Mouse (Mus musculus): Measurements from ENCODE around the gene A130010J15Rik. TPM values are rescaled to one million over a fixed set of nuclear protein-coding genes. Genes with fewer than 3 reads are reported as not detected.

Gene A130010J15Rik
- polyA plus RNA-seq, 1 experiment from 2014 or later: 17.8 TPM

DNA sequence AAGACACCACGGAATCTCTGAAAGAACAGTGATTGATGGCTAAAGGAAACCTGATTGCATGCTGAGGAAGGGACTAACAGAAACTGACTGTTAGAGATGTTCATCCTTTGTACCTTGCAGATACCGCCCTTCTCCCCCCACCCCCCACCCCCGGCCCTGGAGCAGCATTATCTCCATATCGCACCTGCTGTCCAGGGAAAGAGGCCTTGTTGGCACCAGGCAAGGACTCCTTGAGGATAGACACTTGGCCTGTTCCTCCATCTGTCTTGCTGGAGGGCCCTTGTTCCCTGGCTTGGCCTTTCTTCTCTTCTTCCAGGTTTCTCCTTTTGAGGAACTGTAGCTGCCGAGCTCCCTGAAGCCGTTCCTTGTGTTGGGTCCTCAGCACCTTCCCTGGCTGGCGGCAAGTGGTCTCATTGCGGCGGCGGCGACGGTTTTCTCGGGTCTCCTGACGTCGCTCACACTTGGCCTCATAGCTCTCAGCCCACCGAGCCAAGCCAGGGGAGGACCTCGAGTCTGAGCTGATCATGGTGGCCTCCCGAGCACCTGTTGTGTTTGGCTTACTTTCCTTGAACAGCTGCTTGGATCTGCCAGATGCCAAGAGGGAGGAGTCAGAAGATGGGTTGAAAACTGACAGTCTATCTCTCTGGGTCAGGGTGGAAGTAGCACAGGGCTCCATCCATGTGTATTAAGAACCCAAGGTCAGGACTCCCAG lies 29.8 kb downstream of the A130010J15Rik start:
- no peak overlapping the region for H3K9ac ChIP-seq (ENCODE audit: low read length)
- H3K27ac ChIP-seq (replicated peaks; ENCODE audit: low read depth, low read length): no peak overlapping the region
- no peaks in the 10 kb centered on the region for H3K4me1 ChIP-seq (ENCODE audit: control insufficient read depth, insufficient read depth, low read length)
- H3K4me3 ChIP-seq (ENCODE audit: low read depth, low read length): no peak overlapping the region
- ATAC-seq (ENCODE audit: insufficient number of reproducible peaks, low FRiP score, low TSS enrichment, low read depth) (no peak), DNase-seq (ENCODE audit: low spot score) (no peak)
- no peaks in the 10 kb centered on the region for H3K36me3 ChIP-seq (ENCODE audit: control insufficient read depth, insufficient read depth, low read length)
- no peaks in the 10 kb centered on the region for H3K27me3 ChIP-seq (ENCODE audit: control insufficient read depth, insufficient read depth, low read length)
- H3K4me2 ChIP-seq (ENCODE audit: low read depth, severe bottlenecking): no peak overlapping the region
- WGBS: 91% methylated on average over 18 of the region's 18 CpGs
- no peaks in the 10 kb centered on the region for H3K9me3 ChIP-seq (ENCODE audit: control insufficient read depth, low read length)

DNA sequence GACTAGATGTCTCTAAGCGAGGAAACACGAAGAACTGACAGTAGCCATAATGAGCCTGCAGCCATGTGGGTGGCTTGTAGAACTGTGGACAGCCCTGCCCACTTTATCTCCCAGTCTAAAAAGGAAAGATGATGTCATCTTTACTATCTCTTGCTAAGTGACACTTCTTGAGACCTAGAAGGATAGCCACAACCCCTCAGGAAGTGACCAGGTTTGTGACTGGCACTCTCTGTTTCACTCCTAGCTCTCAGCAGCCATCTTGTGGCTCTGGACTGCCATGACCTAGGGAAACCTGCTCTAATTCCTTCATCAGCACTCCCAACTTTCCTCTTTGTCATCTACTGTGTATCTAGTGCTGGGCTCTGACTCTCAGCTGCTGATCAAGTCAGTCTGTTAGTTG lies 30.5 kb downstream of the A130010J15Rik start:
- Histone ChIP-seq H3K4me3 (ENCODE audit: low read depth, low read length) (no peak overlapping the region), H3K4me2 (ENCODE audit: low read depth, severe bottlenecking) (no peak overlapping the region), H3K9me3 (ENCODE audit: control insufficient read depth, low read length) (no peaks in the 10 kb centered on the region), H3K27ac (replicated peaks; ENCODE audit: low read depth, low read length) (no peak overlapping the region), H3K36me3 (ENCODE audit: control insufficient read depth, insufficient read depth, low read length) (no peaks in the 10 kb centered on the region), H3K27me3 (ENCODE audit: control insufficient read depth, insufficient read depth, low read length) (no peaks in the 10 kb centered on the region), H3K9ac (ENCODE audit: low read length) (no peak overlapping the region), H3K4me1 (ENCODE audit: control insufficient read depth, insufficient read depth, low read length) (no peaks in the 10 kb centered on the region)
- ATAC-seq (ENCODE audit: insufficient number of reproducible peaks, low FRiP score, low TSS enrichment, low read depth): no peak
- WGBS: 95% methylated on average over 2 of the region's 2 CpGs
- DNase-seq (ENCODE audit: low spot score): no peak

DNA sequence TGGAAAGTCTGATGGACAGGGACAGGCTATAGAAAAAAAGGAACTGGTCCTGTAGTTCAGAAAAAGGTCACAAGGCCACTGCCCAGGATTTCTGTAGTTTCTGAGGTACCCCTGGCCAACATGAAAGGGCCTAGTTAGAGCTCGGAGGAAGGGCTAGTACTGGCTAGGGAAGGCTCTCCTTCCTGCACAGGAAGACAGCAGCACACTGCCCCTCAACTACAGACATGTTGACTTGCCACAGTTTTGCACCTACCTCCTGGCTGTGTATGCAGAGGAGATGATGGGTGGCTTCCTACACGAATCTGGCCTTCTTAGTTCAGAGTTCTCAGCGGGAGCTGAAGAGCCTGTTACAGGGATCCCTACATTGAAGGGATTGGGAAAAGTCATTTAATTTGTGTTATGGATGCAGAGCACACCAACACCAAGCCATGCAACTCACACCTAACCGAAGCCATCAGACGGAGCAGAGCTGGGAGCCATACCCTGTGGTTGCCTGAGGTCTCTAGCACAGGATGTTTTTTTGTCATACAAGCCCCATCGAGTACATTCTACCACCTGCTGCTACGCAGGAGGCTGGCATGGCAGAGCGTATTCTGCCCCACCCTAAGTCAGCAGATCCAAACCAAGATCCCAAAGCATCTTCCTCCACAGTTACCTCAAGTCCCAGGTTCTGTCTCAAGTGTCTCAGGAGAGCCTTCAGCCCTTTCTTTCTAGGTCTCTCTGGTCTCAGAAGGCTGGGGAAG lies 33.0 kb downstream of the A130010J15Rik start:
- DNase-seq (ENCODE audit: low spot score) (no peak), ATAC-seq (ENCODE audit: insufficient number of reproducible peaks, low FRiP score, low TSS enrichment, low read depth) (no peak)
- no peaks in the 10 kb centered on the region for H3K36me3 ChIP-seq (ENCODE audit: control insufficient read depth, insufficient read depth, low read length)
- 86% methylated on average over 8 of the region's 8 CpGs for WGBS
- no peaks in the 10 kb centered on the region for H3K27me3 ChIP-seq (ENCODE audit: control insufficient read depth, insufficient read depth, low read length)
- H3K27ac ChIP-seq (replicated peaks; ENCODE audit: low read depth, low read length): no peak overlapping the region
- no peak overlapping the region for H3K9ac ChIP-seq (ENCODE audit: low read length)
- no peaks in the 10 kb centered on the region for H3K4me1 ChIP-seq (ENCODE audit: control insufficient read depth, insufficient read depth, low read length)
- H3K9me3 ChIP-seq (ENCODE audit: control insufficient read depth, low read length): no peaks in the 10 kb centered on the region
- H3K4me3 ChIP-seq (ENCODE audit: low read depth, low read length): no peak overlapping the region
- no peak overlapping the region for H3K4me2 ChIP-seq (ENCODE audit: low read depth, severe bottlenecking)

DNA sequence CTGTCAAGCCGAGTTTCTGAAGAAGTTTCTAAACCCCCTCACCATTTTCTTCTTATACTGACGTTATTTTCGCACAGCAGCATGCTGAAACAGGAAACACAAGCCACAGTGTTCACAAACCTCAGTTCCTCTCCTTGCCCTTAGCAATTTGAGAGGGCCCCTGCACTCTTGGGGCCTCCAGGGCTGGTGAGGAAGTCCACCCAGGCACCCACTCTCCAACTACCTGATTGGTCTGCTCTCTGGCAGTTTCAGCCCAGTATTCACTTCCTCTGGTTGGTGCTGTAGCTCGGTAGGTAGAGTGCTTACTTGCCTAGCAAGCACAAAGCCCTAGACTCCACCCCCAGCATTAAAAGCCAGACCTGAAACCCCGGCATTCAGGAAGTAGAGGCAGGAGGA lies 33.5 kb downstream of the A130010J15Rik start, which contains the start of gene Traf3ip3:
TSS of gene Traf3ip3 (minus strand) at position 321 of the 396 bp plus-strand sequence.
- no peak within 1 kb of the TSS for H3K4me2 ChIP-seq (ENCODE audit: low read depth, severe bottlenecking)
- no peak within 1 kb of the TSS for H3K4me3 ChIP-seq (ENCODE audit: low read depth, low read length)
- no peaks in the 10 kb centered on the region for H3K9me3 ChIP-seq (ENCODE audit: control insufficient read depth, low read length)
- no peak within 1 kb of the TSS for H3K27ac ChIP-seq (replicated peaks; ENCODE audit: low read depth, low read length)
- no peak for DNase-seq (ENCODE audit: low spot score)
- no peaks in the 10 kb centered on the region for H3K27me3 ChIP-seq (ENCODE audit: control insufficient read depth, insufficient read depth, low read length)
- H3K4me1 ChIP-seq (ENCODE audit: control insufficient read depth, insufficient read depth, low read length): no peaks in the 10 kb centered on the region
- WGBS: 61% methylated on average over 5 of the region's 5 CpGs
- no peak for ATAC-seq (ENCODE audit: insufficient number of reproducible peaks, low FRiP score, low TSS enrichment, low read depth)
- H3K36me3 ChIP-seq (ENCODE audit: control insufficient read depth, insufficient read depth, low read length): no peaks in the 10 kb centered on the region
- no peak within 1 kb of the TSS for H3K9ac ChIP-seq (ENCODE audit: low read length)

DNA sequence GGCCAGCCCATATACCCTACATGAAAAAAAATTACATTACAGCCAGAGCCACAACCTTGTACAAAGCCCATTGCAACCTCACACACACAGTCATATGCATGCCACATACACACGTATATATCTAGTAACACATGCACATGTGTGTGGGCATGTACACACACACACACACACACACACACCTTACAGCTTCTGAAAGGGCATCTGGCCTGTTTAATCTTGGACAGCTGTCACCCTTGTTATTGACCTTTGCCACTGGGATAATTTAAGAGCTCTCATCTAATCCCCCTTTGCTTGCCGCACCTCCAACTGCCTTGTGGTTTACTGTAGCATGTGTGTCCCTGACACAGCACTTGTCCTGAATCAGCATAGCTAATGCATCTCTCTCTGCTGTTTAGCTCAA lies 36.0 kb downstream of the A130010J15Rik start:
- no peak overlapping the region for H3K4me2 ChIP-seq (ENCODE audit: low read depth, severe bottlenecking)
- no peaks in the 10 kb centered on the region for H3K36me3 ChIP-seq (ENCODE audit: control insufficient read depth, insufficient read depth, low read length)
- ATAC-seq (ENCODE audit: insufficient number of reproducible peaks, low FRiP score, low TSS enrichment, low read depth): no peak
- no peaks in the 10 kb centered on the region for H3K27me3 ChIP-seq (ENCODE audit: control insufficient read depth, insufficient read depth, low read length)
- H3K4me1 ChIP-seq (ENCODE audit: control insufficient read depth, insufficient read depth, low read length): no peaks in the 10 kb centered on the region
- whole genome bisulfite sequencing: 40% methylated on average over 2 of the region's 2 CpGs
- no peak overlapping the region for H3K9ac ChIP-seq (ENCODE audit: low read length)
- H3K27ac ChIP-seq (replicated peaks; ENCODE audit: low read depth, low read length): no peak overlapping the region
- DNase-seq (ENCODE audit: low spot score): no peak
- no peaks in the 10 kb centered on the region for H3K9me3 ChIP-seq (ENCODE audit: control insufficient read depth, low read length)
- H3K4me3 ChIP-seq (ENCODE audit: low read depth, low read length): no peak overlapping the region

DNA sequence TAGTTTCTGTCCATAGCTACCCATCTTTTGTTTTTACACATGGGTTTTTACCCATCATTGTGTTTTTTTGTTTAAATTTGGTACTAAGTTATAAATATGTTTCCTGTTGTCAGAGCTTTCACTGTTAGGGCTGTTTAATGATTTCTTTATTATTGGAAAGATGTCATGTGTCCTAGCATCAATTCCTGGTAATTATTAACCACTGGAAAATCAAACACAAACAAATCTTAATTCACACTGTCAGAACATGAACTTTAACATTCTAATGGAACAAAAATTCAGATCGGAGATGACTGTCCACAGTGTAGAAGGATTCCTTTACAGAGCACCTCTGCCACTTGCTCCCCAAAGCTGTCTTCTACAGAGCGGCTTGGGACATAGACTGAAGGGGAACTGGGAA lies 37.6 kb downstream of the A130010J15Rik start:
- no peak for ATAC-seq (ENCODE audit: insufficient number of reproducible peaks, low FRiP score, low TSS enrichment, low read depth)
- H3K9me3 ChIP-seq (ENCODE audit: control insufficient read depth, low read length): no peaks in the 10 kb centered on the region
- H3K4me1 ChIP-seq (ENCODE audit: control insufficient read depth, insufficient read depth, low read length): no peaks in the 10 kb centered on the region
- no peak overlapping the region for H3K9ac ChIP-seq (ENCODE audit: low read length)
- H3K4me2 ChIP-seq (ENCODE audit: low read depth, severe bottlenecking): no peak overlapping the region
- no peak for DNase-seq (ENCODE audit: low spot score)
- H3K27me3 ChIP-seq (ENCODE audit: control insufficient read depth, insufficient read depth, low read length): no peaks in the 10 kb centered on the region
- 90% methylated on average over 2 of the region's 2 CpGs for WGBS
- no peak overlapping the region for H3K4me3 ChIP-seq (ENCODE audit: low read depth, low read length)
- no peak overlapping the region for H3K27ac ChIP-seq (replicated peaks; ENCODE audit: low read depth, low read length)
- no peaks in the 10 kb centered on the region for H3K36me3 ChIP-seq (ENCODE audit: control insufficient read depth, insufficient read depth, low read length)

DNA sequence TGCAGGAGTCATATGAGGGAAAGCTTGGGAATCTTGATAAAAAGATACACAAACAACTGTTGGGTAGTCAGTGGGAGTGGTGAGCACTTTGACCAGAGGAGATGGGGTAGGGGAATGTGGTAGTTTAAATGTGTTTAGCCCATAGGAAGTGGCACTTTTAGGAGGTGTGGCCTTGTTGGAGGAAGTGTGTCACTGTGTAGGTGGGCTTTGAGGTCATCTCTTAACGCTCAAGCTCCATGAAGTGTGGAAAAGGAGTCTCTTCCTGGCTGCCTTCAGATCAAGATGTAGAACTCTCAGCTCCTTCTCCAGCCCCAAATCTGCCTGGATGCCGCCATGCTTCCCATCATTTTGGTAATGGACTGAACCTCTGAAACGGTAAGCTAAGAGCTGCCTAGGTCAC lies 39.7 kb downstream of the A130010J15Rik start, which contains the start of gene Lamb3:
TSS of gene Lamb3 (plus strand) at position 197 of the 400 bp plus-strand sequence.
- no peak for ATAC-seq (ENCODE audit: insufficient number of reproducible peaks, low FRiP score, low TSS enrichment, low read depth)
- Histone ChIP-seq H3K4me1 (ENCODE audit: control insufficient read depth, insufficient read depth, low read length) (no peaks in the 10 kb centered on the region), H3K36me3 (ENCODE audit: control insufficient read depth, insufficient read depth, low read length) (no peaks in the 10 kb centered on the region), H3K27ac (replicated peaks; ENCODE audit: low read depth, low read length) (no peak within 1 kb of the TSS), H3K27me3 (ENCODE audit: control insufficient read depth, insufficient read depth, low read length) (no peaks in the 10 kb centered on the region), H3K4me2 (ENCODE audit: low read depth, severe bottlenecking) (no peak within 1 kb of the TSS), H3K9me3 (ENCODE audit: control insufficient read depth, low read length) (no peaks in the 10 kb centered on the region), H3K4me3 (ENCODE audit: low read depth, low read length) (no peak within 1 kb of the TSS), H3K9ac (ENCODE audit: low read length) (no peak within 1 kb of the TSS)
- no peak for DNase-seq (ENCODE audit: low spot score)
- 84% methylated on average over 3 of the region's 3 CpGs for WGBS

DNA sequence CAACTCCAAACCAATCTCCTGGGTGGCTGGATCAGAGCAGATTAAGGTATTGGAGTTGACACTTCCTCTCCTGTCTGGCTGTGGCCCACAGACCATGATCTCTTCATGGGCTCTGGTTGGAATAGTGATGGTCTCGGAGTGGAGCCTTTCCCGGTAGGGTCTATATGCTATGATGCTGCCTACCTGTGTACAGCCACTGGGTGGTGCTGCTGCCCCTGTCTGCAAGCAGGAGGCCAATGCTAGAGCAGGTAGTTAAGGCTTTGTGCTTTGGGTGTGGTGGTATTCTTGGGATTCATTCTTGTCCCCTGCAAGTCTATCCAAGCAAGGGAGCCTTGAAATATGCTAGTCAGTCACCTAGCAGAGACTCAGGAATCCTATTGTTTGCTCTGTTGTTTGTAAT lies 40.3 kb downstream of the A130010J15Rik start:
- ATAC-seq (ENCODE audit: insufficient number of reproducible peaks, low FRiP score, low TSS enrichment, low read depth): no peak
- Histone ChIP-seq H3K9me3 (ENCODE audit: control insufficient read depth, low read length) (no peaks in the 10 kb centered on the region), H3K4me1 (ENCODE audit: control insufficient read depth, insufficient read depth, low read length) (no peaks in the 10 kb centered on the region), H3K9ac (ENCODE audit: low read length) (no peak overlapping the region), H3K4me3 (ENCODE audit: low read depth, low read length) (no peak overlapping the region), H3K36me3 (ENCODE audit: control insufficient read depth, insufficient read depth, low read length) (no peaks in the 10 kb centered on the region), H3K27ac (replicated peaks; ENCODE audit: low read depth, low read length) (no peak overlapping the region), H3K27me3 (ENCODE audit: control insufficient read depth, insufficient read depth, low read length) (no peaks in the 10 kb centered on the region), H3K4me2 (ENCODE audit: low read depth, severe bottlenecking) (no peak overlapping the region)
- 33% methylated on average over 2 of the region's 2 CpGs for WGBS
- DNase-seq (ENCODE audit: low spot score): peak; percentile 55
